Mouse (Mus musculus) forebrain, embryonic 10.5 days (tissue): ENCODE results near the gene Olfr1501. TPM values are rescaled to one million over a fixed set of nuclear protein-coding genes. Genes with fewer than 3 reads are reported as not detected.
"Not testable (repeated sequence)": the region's sequence is repeated elsewhere in the genome, so short reads cannot be mapped to it uniquely, and the experiment has no call there.

Experiments
- DNase-seq: peaks from one replicate; pipeline ENCODE4 v3.0.0-alpha.2; 2017; ENCODE audit warnings: low spot score; ENCODE audit errors: extremely low spot score
- H3K27ac ChIP-seq: fragments of 300-500 bp; sonication (generic); 2 replicates; pipeline ENCODE4 v1.5.1; 2016; ENCODE audit warnings: mild to moderate bottlenecking
- H3K27me3 ChIP-seq: fragments of 300-500 bp; sonication (generic); 2 replicates; pipeline ENCODE4 v1.6.1; 2016; ENCODE audit warnings: mild to moderate bottlenecking; ENCODE audit not compliant: poor library complexity, severe bottlenecking
- H3K36me3 ChIP-seq: fragments of 300-500 bp; sonication (generic); replicated peaks from 2 replicates; pipeline ENCODE4 v1.6.1; 2016; ENCODE audit warnings: mild to moderate bottlenecking, moderate library complexity
- H3K4me1 ChIP-seq: fragments of 300-500 bp; sonication (generic); 2 replicates; pipeline ENCODE4 v1.6.1; 2016
- H3K4me3 ChIP-seq: fragments of 300-500 bp; sonication (generic); 2 replicates; pipeline ENCODE4 v1.5.1; 2016; ENCODE audit warnings: mild to moderate bottlenecking, moderate library complexity
- H3K9me3 ChIP-seq: fragments of 300-500 bp; sonication (generic); 2 replicates; pipeline ENCODE4 v1.6.1; 2016; ENCODE audit warnings: mild to moderate bottlenecking, moderate library complexity
- WGBS: fragments of 180-500 bp; shearing (Covaris S2); methylation state at CpG from one replicate; pipeline ENCODE4 v1.1.7; 2016; 5-methylcytosine and 5-hydroxymethylcytosine counted together
- polyA plus RNA-seq: library from polyadenylated mRNA; unstranded; fragments of >200 nt; fragmentation: Nextera tagmentation; extraction: Ambion mirVana; gene quantifications from 2 replicates; pipeline ENCODE4 v1.2.1, GENCODE M21; 2016

Gene Olfr1501
- not detected in 2 replicates for polyA plus RNA-seq

GRCm38 (mm10) chr19:13850592-13850991, at the start of gene Olfr1501:
TSS of gene Olfr1501 (minus strand) at chr19:13850692.
- H3K9me3 ChIP-seq, H3K4me1 ChIP-seq, H3K27me3 ChIP-seq, DNase-seq, H3K27ac ChIP-seq, H3K36me3 ChIP-seq, H3K4me3 ChIP-seq: not testable (repeated sequence)

DNA sequence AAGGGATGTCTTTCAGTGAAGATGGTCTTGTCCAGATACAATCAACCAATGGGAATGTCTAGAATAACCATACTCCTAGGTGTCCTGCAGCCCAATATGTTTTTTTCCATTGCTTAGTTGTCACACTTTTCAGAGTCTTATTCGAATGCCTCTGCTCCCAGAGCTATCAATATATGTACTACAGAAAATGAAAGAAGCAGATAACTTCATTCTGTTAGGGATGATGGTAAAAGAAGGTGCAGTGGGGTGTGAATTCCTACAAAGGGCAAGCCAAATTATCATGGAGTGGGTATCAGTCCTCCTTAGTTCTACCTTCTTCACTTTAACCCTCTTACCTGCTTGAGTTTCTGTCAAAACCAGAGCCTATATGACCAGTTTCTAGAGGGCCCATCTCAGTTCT, 47.3 kb upstream of the Olfr1501 start, which contains the start of gene Olfr1504:
TSS of gene Olfr1504 (minus strand) at position 101 of the 400 bp plus-strand sequence.
- Histone ChIP-seq H3K4me1 (no peaks in the 10 kb centered on the region), H3K4me3 (no peak within 1 kb of the TSS), H3K36me3 (no peaks in the 10 kb centered on the region), H3K9me3 (no peaks in the 10 kb centered on the region), H3K27ac (no peak within 1 kb of the TSS), H3K27me3 (no peaks in the 10 kb centered on the region)
- 81% methylated on average over 1 of the region's 1 CpGs for WGBS
- no peak for DNase-seq

GRCm38 (mm10) chr19:13861495-13861894, 11.0 kb upstream of the Olfr1501 start, which contains the start of gene Olfr1502:
TSS of gene Olfr1502 (plus strand) at chr19:13861795.
- Histone ChIP-seq H3K36me3 (no peaks in the 10 kb centered on the region), H3K9me3 (no peaks in the 10 kb centered on the region), H3K27me3 (no peaks in the 10 kb centered on the region), H3K4me1 (no peaks in the 10 kb centered on the region), H3K4me3 (no peak within 1 kb of the TSS), H3K27ac (no peak within 1 kb of the TSS)
- 90% methylated on average over 1 of the region's 1 CpGs for WGBS
- no peak for DNase-seq

- Histone ChIP-seq H3K4me3 (no peak within 1 kb of the TSS), H3K9me3 (no peaks in the 10 kb centered on the region), H3K27ac (no peak within 1 kb of the TSS), H3K27me3 (no peaks in the 10 kb centered on the region), H3K4me1 (no peaks in the 10 kb centered on the region), H3K36me3 (no peaks in the 10 kb centered on the region)
- no peak for DNase-seq
These were observed 20.1 kb downstream of the Olfr1501 start, which contains the start of gene Olfr1500 for GRCm38 (mm10) chr19:13830388-13830787. TSS of gene Olfr1500 (minus strand) at chr19:13830488.

GRCm38 (mm10) chr19:13828447-13828846, 22.0 kb downstream of the Olfr1501 start:
- Histone ChIP-seq H3K36me3 (no peaks in the 10 kb centered on the region), H3K27me3 (no peaks in the 10 kb centered on the region), H3K9me3 (no peaks in the 10 kb centered on the region), H3K4me1 (no peaks in the 10 kb centered on the region), H3K27ac (no peak overlapping the region), H3K4me3 (no peak overlapping the region)
- 85% methylated on average over 3 of the region's 3 CpGs for WGBS
- DNase-seq, result no peak

- WGBS, result 78% methylated on average over 5 of the region's 5 CpGs
- Histone ChIP-seq H3K9me3 (no peaks in the 10 kb centered on the region), H3K27me3 (no peaks in the 10 kb centered on the region), H3K36me3 (no peaks in the 10 kb centered on the region), H3K4me1 (no peaks in the 10 kb centered on the region), H3K4me3 (no peak overlapping the region), H3K27ac (no peak overlapping the region)
- DNase-seq, result no peak
These were observed 29.6 kb downstream of the Olfr1501 start for GRCm38 (mm10) chr19:13820847-13821246.

DNA sequence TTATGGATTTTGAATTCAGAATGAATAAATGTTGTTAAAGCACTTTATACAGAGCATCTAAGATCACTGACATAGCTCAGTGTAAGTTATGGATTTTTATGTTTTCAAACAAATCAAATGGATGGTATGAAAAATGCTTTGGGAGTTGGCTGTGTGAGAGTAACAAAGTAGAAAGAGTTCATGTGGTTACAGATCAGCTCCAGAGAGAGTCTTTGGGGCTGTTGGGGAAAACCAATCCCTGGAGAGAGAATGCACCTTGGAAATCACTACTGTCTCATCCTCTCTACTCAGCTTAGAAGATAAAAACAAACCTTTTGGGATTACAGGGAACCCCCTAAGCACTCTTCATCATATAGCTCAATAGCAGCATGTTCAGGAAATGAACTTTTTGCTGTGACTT, 31.1 kb downstream of the Olfr1501 start, which contains the start of gene Olfr1499:
TSS of gene Olfr1499 (minus strand) at position 101 of the 400 bp plus-strand sequence.
- H3K27me3 ChIP-seq, result no peaks in the 10 kb centered on the region
- no peak within 1 kb of the TSS for H3K4me3 ChIP-seq
- no peaks in the 10 kb centered on the region for H3K9me3 ChIP-seq
- H3K4me1 ChIP-seq, result no peaks in the 10 kb centered on the region
- H3K36me3 ChIP-seq, result no peaks in the 10 kb centered on the region
- H3K27ac ChIP-seq, result no peak within 1 kb of the TSS
- DNase-seq, result no peak

- no peak overlapping the region for H3K4me3 ChIP-seq
- no peaks in the 10 kb centered on the region for H3K36me3 ChIP-seq
- DNase-seq, result no peak
- 38% methylated on average over 5 of the region's 5 CpGs for WGBS
- no peak overlapping the region for H3K27ac ChIP-seq
- no peaks in the 10 kb centered on the region for H3K4me1 ChIP-seq
- no peaks in the 10 kb centered on the region for H3K27me3 ChIP-seq
- no peaks in the 10 kb centered on the region for H3K9me3 ChIP-seq
These were observed 31.7 kb downstream of the Olfr1501 start for GRCm38 (mm10) chr19:13818827-13819226.

DNA sequence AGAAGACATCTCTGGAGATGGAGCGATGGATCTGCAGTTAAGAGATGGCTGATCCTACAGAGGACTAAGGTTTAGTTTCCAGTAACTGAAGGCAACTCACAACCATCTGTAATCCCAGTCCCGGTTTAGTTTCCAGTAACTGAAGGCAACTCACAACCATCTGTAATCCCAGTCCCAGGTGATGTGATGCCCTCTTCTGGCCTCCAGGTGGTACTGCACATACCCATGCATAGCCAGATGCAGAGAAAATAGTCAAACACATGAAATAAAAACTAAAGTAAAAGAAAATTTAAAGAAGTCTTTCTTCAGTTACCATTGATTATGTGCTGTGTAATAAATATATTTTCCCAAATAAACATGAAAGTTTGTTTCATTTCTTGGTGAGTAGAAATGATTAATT, 37.7 kb downstream of the Olfr1501 start:
- no peak overlapping the region for H3K4me3 ChIP-seq
- no peaks in the 10 kb centered on the region for H3K27me3 ChIP-seq
- no peak overlapping the region for H3K27ac ChIP-seq
- no peak for DNase-seq
- no peaks in the 10 kb centered on the region for H3K4me1 ChIP-seq
- H3K9me3 ChIP-seq, result no peaks in the 10 kb centered on the region
- H3K36me3 ChIP-seq, result no peaks in the 10 kb centered on the region
- 64% methylated on average over 2 of the region's 2 CpGs for WGBS

- WGBS, result 77% methylated on average over 1 of the region's 1 CpGs
- H3K9me3 ChIP-seq, H3K27me3 ChIP-seq, H3K27ac ChIP-seq, DNase-seq, H3K4me1 ChIP-seq, H3K4me3 ChIP-seq, H3K36me3 ChIP-seq: not testable (repeated sequence)
These were observed 45.0 kb downstream of the Olfr1501 start for GRCm38 (mm10) chr19:13805486-13805885.

GRCm38 (mm10) chr19:13798102-13798501, 52.4 kb downstream of the Olfr1501 start, which contains the start of gene Olfr1497:
TSS of gene Olfr1497 (minus strand) at chr19:13798202.
- H3K36me3 ChIP-seq, result no peaks in the 10 kb centered on the region
- H3K27me3 ChIP-seq, result no peaks in the 10 kb centered on the region
- no peaks in the 10 kb centered on the region for H3K4me1 ChIP-seq
- DNase-seq, result no peak
- no peak within 1 kb of the TSS for H3K27ac ChIP-seq
- H3K9me3 ChIP-seq, result no peaks in the 10 kb centered on the region
- no peak within 1 kb of the TSS for H3K4me3 ChIP-seq

Other genes with a start within 250 kb of the Olfr1501 start
- not detected in 2 replicates for gene Olfr1487, start 233.3 kb downstream of the Olfr1501 start, polyA plus RNA-seq
- not detected in 2 replicates for gene Olfr1489, start 219.1 kb downstream of the Olfr1501 start, polyA plus RNA-seq
- gene Olfr1490, start 199.6 kb downstream of the Olfr1501 start, polyA plus RNA-seq, result not detected in 2 replicates
- gene Olfr1491, start 153.4 kb downstream of the Olfr1501 start, polyA plus RNA-seq, result not detected in 2 replicates
- gene Olfr1493-ps1, start 127.4 kb downstream of the Olfr1501 start, polyA plus RNA-seq, result not detected in 2 replicates
- not detected in 2 replicates for gene Olfr1494, start 111.0 kb downstream of the Olfr1501 start, polyA plus RNA-seq
- gene Olfr1495, start 86.1 kb downstream of the Olfr1501 start, polyA plus RNA-seq, result not detected in 2 replicates
- not detected in 2 replicates for gene Olfr1496, start 72.8 kb downstream of the Olfr1501 start, polyA plus RNA-seq
- gene Olfr1497, start 52.5 kb downstream of the Olfr1501 start, polyA plus RNA-seq, result not detected in 2 replicates
- not detected in 2 replicates for gene Olfr1499, start 31.2 kb downstream of the Olfr1501 start, polyA plus RNA-seq
- not detected in 2 replicates for gene Olfr1500, start 20.2 kb downstream of the Olfr1501 start, polyA plus RNA-seq
- not detected in 2 replicates for gene Olfr1502, start 11.1 kb upstream of the Olfr1501 start, polyA plus RNA-seq
- not detected in 2 replicates for gene Olfr1504, start 47.2 kb upstream of the Olfr1501 start, polyA plus RNA-seq
- gene Olfr1505, start 62.8 kb upstream of the Olfr1501 start, polyA plus RNA-seq, result not detected in 2 replicates